Mouse (Mus musculus) effector memory CD4-positive, alpha-beta T cell, adult 5 months (primary cell): ENCODE measurements around the gene Obox2. TPM values are rescaled to one million over a fixed set of nuclear protein-coding genes. Genes with fewer than 3 reads are reported as not detected.

Source experiments
- polyA plus RNA-seq: library from polyadenylated mRNA; unstranded; fragments of 100-300 nt; shearing (Covaris generic); gene quantifications from one replicate; pipeline ENCODE4 v1.2.1, GENCODE M21; 2017

The Obox2 gene
- not detected for polyA plus RNA-seq

DNA sequence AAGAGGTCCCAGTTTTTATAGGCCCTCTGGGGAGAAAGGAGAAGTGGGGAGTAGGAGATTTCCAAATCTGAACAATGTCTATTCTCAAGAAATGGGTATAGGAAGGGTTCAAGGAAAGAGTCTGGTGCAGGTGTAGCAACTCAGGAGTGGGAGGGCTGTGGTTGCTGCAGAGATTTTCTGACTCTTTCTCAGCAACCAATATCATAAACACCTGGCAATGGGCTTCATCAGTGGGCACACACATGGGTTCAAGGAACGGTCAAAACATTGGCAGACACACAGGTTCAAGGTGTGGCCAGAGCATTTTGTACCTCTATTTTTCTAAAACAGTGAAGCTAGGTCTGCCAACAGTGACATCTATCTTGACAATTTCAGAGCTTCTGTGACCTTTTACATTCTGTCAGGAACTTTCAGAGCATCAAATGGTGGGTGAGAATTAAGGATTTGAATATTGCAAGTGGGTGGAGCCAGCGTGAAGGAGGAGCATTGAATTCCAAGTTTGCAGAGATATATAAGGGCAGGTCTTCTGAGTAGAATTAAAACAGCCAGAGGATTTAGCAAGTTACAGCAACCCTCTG lies at the start of gene Obox2, which contains the start of gene Obox1:
Gene Obox2, plus strand, starts transcription at position 301 of the 578 bp plus-strand sequence.
Gene Obox1, plus strand, starts transcription at position 528 of the 578 bp plus-strand sequence.

Other genes starting within 250 kb of the Obox2 start
- not detected for gene Obox1, start 227 bp downstream of the Obox2 start, polyA plus RNA-seq